Mouse (Mus musculus): Measurements from ENCODE around the gene Pola2. TPM values are rescaled to one million over a fixed set of nuclear protein-coding genes. Genes with fewer than 3 reads are reported as not detected.

Gene Pola2
- polyA plus RNA-seq, 1 experiment = 40.8 TPM

- WGBS = 69% methylated on average over 6 of the region's 6 CpGs
- no peak for TF ChIP-seq CTCF (IDR thresholded peaks at IDR 0.05; ENCODE audit: extremely low read depth, insufficient read length, insufficient replicate concordance, low read depth, low read length)
- TF ChIP-seq POLR2A (IDR thresholded peaks at IDR 0.05; ENCODE audit: low read depth, low read length) = no peak
- H3K4me3 ChIP-seq (ENCODE audit: low read depth, low read length) = no peak overlapping the region
- peaks cover 14% of the 10 kb centered on the region; the same call in 1 of the 2 replicates for H3K4me1 ChIP-seq (ENCODE audit: control insufficient read depth, insufficient read depth, insufficient read length, low read length)
- no peaks in the 10 kb centered on the region for H3K36me3 ChIP-seq (ENCODE audit: control insufficient read depth, insufficient read depth, low read length)
- H3K27me3 ChIP-seq (ENCODE audit: control insufficient read depth, insufficient read depth, low read length) = no peaks in the 10 kb centered on the region
- H3K27ac ChIP-seq (ENCODE audit: insufficient read depth, low read depth, low read length) = no peak overlapping the region
Measured at GRCm38 (mm10) chr19:5966786-5967185, 2.8 kb upstream of the Pola2 start.

GRCm38 (mm10) chr19:5965910-5966309 is 1.9 kb upstream of the Pola2 start:
- Histone ChIP-seq H3K27me3 (ENCODE audit: control insufficient read depth, insufficient read depth, low read length) (no peaks in the 10 kb centered on the region), H3K36me3 (ENCODE audit: control insufficient read depth, insufficient read depth, low read length) (0 out of 2 replicates have a peak, but pooled peaks cover 2% of the 10 kb centered on the region), H3K4me1 (ENCODE audit: control insufficient read depth, insufficient read depth, insufficient read length, low read length) (peaks cover 17% of the 10 kb centered on the region; the same call in 1 of the 2 replicates), H3K27ac (ENCODE audit: insufficient read depth, low read depth, low read length) (no peak overlapping the region), H3K4me3 (ENCODE audit: low read depth, low read length) (no peak overlapping the region)
- no peak for TF ChIP-seq CTCF (IDR thresholded peaks at IDR 0.05; ENCODE audit: extremely low read depth, insufficient read length, insufficient replicate concordance, low read depth, low read length)
- TF ChIP-seq POLR2A (IDR thresholded peaks at IDR 0.05; ENCODE audit: low read depth, low read length) = no peak
- 85% methylated on average over 2 of the region's 2 CpGs for WGBS

- Histone ChIP-seq H3K4me1 (ENCODE audit: control insufficient read depth, insufficient read depth, insufficient read length, low read length) (peaks cover 12% of the 10 kb centered on the region; the same call in 1 of the 2 replicates), H3K36me3 (ENCODE audit: control insufficient read depth, insufficient read depth, low read length) (0 out of 2 replicates have a peak, but pooled peaks cover 2% of the 10 kb centered on the region), H3K4me3 (ENCODE audit: low read depth, low read length) (no peak overlapping the region), H3K27ac (ENCODE audit: insufficient read depth, low read depth, low read length) (no peak overlapping the region), H3K27me3 (ENCODE audit: control insufficient read depth, insufficient read depth, low read length) (no peaks in the 10 kb centered on the region)
- WGBS = 6% methylated on average over 4 of the region's 4 CpGs
- TF ChIP-seq CTCF (IDR thresholded peaks at IDR 0.05; ENCODE audit: extremely low read depth, insufficient read length, insufficient replicate concordance, low read depth, low read length) (peak; percentile 90; the same call in 1 of the 2 replicates), POLR2A (IDR thresholded peaks at IDR 0.05; ENCODE audit: low read depth, low read length) (no peak)
Measured at GRCm38 (mm10) chr19:5965280-5965679, 1.3 kb upstream of the Pola2 start.

GRCm38 (mm10) chr19:5964804-5965203 is 802 bp upstream of the Pola2 start:
- Histone ChIP-seq H3K27me3 (ENCODE audit: control insufficient read depth, insufficient read depth, low read length) (no peaks in the 10 kb centered on the region), H3K4me3 (ENCODE audit: low read depth, low read length) (no peak overlapping the region), H3K36me3 (ENCODE audit: control insufficient read depth, insufficient read depth, low read length) (0 out of 2 replicates have a peak, but pooled peaks cover 2% of the 10 kb centered on the region), H3K27ac (ENCODE audit: insufficient read depth, low read depth, low read length) (no peak overlapping the region), H3K4me1 (ENCODE audit: control insufficient read depth, insufficient read depth, insufficient read length, low read length) (peaks cover 9% of the 10 kb centered on the region; the same call in 1 of the 2 replicates)
- no peak for TF ChIP-seq CTCF (IDR thresholded peaks at IDR 0.05; ENCODE audit: extremely low read depth, insufficient read length, insufficient replicate concordance, low read depth, low read length)
- TF ChIP-seq POLR2A (IDR thresholded peaks at IDR 0.05; ENCODE audit: low read depth, low read length) = no peak
- 90% methylated on average over 2 of the region's 2 CpGs for WGBS

- Histone ChIP-seq H3K27ac (ENCODE audit: insufficient read depth, low read depth, low read length) (no peak overlapping the region), H3K4me1 (ENCODE audit: control insufficient read depth, insufficient read depth, insufficient read length, low read length) (peaks cover 9% of the 10 kb centered on the region; the same call in 1 of the 2 replicates), H3K4me3 (ENCODE audit: low read depth, low read length) (no peak overlapping the region), H3K27me3 (ENCODE audit: control insufficient read depth, insufficient read depth, low read length) (no peaks in the 10 kb centered on the region), H3K36me3 (ENCODE audit: control insufficient read depth, insufficient read depth, low read length) (0 out of 2 replicates have a peak, but pooled peaks cover 2% of the 10 kb centered on the region)
- TF ChIP-seq CTCF (IDR thresholded peaks at IDR 0.05; ENCODE audit: extremely low read depth, insufficient read length, insufficient replicate concordance, low read depth, low read length) (no peak), POLR2A (IDR thresholded peaks at IDR 0.05; ENCODE audit: low read depth, low read length) (no peak)
- 11% methylated on average over 1 of the region's 1 CpGs for WGBS
Measured at GRCm38 (mm10) chr19:5962651-5963050, 1.4 kb downstream of the Pola2 start.

GRCm38 (mm10) chr19:5957371-5957770 is 6.6 kb downstream of the Pola2 start:
- no peak overlapping the region for H3K4me3 ChIP-seq (ENCODE audit: low read depth, low read length)
- no peaks in the 10 kb centered on the region for H3K27me3 ChIP-seq (ENCODE audit: control insufficient read depth, insufficient read depth, low read length)
- 0 out of 2 replicates have a peak, but pooled peaks cover 4% of the 10 kb centered on the region for H3K36me3 ChIP-seq (ENCODE audit: control insufficient read depth, insufficient read depth, low read length)
- H3K27ac ChIP-seq (ENCODE audit: insufficient read depth, low read depth, low read length) = no peak overlapping the region
- 54% methylated on average over 5 of the region's 5 CpGs for WGBS
- H3K4me1 ChIP-seq (ENCODE audit: control insufficient read depth, insufficient read depth, insufficient read length, low read length) = peaks cover 27% of the 10 kb centered on the region
- TF ChIP-seq POLR2A (IDR thresholded peaks at IDR 0.05; ENCODE audit: low read depth, low read length) (no peak), CTCF (IDR thresholded peaks at IDR 0.05; ENCODE audit: extremely low read depth, insufficient read length, insufficient replicate concordance, low read depth, low read length) (no peak)

GRCm38 (mm10) chr19:5956685-5957084 is 7.3 kb downstream of the Pola2 start:
- no peak overlapping the region for H3K4me3 ChIP-seq (ENCODE audit: low read depth, low read length)
- H3K27me3 ChIP-seq (ENCODE audit: control insufficient read depth, insufficient read depth, low read length) = no peaks in the 10 kb centered on the region
- WGBS = 9% methylated on average over 3 of the region's 3 CpGs
- H3K4me1 ChIP-seq (ENCODE audit: control insufficient read depth, insufficient read depth, insufficient read length, low read length) = peaks cover 31% of the 10 kb centered on the region
- no peak overlapping the region for H3K27ac ChIP-seq (ENCODE audit: insufficient read depth, low read depth, low read length)
- peaks cover 4% of the 10 kb centered on the region; the same call in 1 of the 2 replicates for H3K36me3 ChIP-seq (ENCODE audit: control insufficient read depth, insufficient read depth, low read length)
- TF ChIP-seq CTCF (IDR thresholded peaks at IDR 0.05; ENCODE audit: extremely low read depth, insufficient read length, insufficient replicate concordance, low read depth, low read length) = 0 out of 2 replicates have a peak, but pooled peaks have one; percentile 9
- TF ChIP-seq POLR2A (IDR thresholded peaks at IDR 0.05; ENCODE audit: low read depth, low read length) = no peak

Measured in small intestine, adult 2 months (tissue).